Mouse (Mus musculus) liver, postnatal 0 days (tissue): ENCODE measurements around the gene Aar2.

Experiments
- CTCF ChIP-seq: sonication (generic); IDR thresholded peaks from 2 replicates; pipeline ENCODE4 v1.5.1; 2016; ENCODE audit warnings: antibody characterized with exemption, low read depth
- EP300 ChIP-seq: IDR thresholded peaks from 2 replicates; pipeline ENCODE4 v1.6.1; 2016; ENCODE audit warnings: antibody characterized with exemption, low read depth, mild to moderate bottlenecking

DNA sequence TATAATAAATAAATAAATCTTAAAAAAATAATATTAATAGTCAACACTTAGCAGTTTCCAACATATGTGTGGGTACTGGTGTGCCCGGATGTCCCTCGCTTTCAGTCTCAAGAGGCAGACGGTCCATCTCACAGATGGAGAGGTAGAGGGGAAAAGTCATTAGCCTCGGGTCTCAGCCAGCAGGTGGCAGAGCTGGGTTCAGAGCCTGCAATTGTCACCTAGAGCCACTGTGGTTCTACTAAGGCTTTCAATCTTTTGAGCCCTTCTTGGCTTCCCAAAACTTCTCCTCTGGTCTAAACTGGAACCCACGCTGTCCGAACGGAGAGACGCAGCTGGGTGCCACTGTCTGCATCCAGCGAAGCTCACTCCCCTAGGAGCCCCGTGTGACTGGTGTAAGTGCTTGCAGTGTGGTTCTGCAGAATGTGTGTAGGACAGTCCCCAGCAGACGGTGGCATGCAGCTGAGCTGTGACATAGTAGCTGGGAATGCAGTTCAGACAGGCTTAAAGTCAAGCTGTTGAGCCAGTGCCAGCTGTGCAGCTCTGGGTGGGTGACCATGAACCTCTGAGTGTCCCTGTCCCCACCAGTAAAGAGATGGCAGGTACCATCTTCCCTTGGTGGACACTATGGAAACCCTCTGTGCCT, 36.9 kb downstream of the Aar2 start:
- TF ChIP-seq EP300, result no peak
- TF ChIP-seq CTCF, result peak; percentile 43
